Mouse (Mus musculus) CH12.LX (cell line): ENCODE data around the gene Olfr317. TPM values are rescaled to one million over a fixed set of nuclear protein-coding genes. Genes with fewer than 3 reads are reported as not detected.
"Not testable (repeated sequence)": the region's sequence is repeated elsewhere in the genome, so short reads cannot be mapped to it uniquely, and the experiment has no call there.

Experiments used
- DNase-seq: peaks from one replicate; pipeline ENCODE4 v3.0.0-alpha.2; 2013; ENCODE audit errors: extremely low read depth
- H3K27ac ChIP-seq: 2 replicates; pipeline ENCODE4 v1.5.1; 2012; ENCODE audit warnings: low read depth, mild to moderate bottlenecking, control low read depth, moderate library complexity; ENCODE audit not compliant: insufficient read depth
- H3K27me3 ChIP-seq: replicated peaks from 2 replicates; pipeline ENCODE3; 2012; ENCODE audit warnings: inconsistent platforms
- H3K36me3 ChIP-seq, 2 experiments: replicated peaks in 1 of 2; 2 replicates each; pipeline versions ENCODE3 to v1.6.1; 2012; ENCODE audit warnings: inconsistent platforms in 1 of 2, low read length in 1 of 2, mild to moderate bottlenecking in 1 of 2, mixed read lengths in 1 of 2, moderate library complexity in 1 of 2; ENCODE audit not compliant: control insufficient read depth in 1 of 2, insufficient read depth in 1 of 2
- H3K4me1 ChIP-seq, 2 experiments: 2 replicates each; pipeline ENCODE4 v1.6.1; 2012; ENCODE audit warnings: inconsistent platforms in 1 of 2, moderate library complexity in 1 of 2; ENCODE audit not compliant: insufficient read depth in 2 of 2, control insufficient read depth in 1 of 2
- H3K4me2 ChIP-seq: 2 replicates; pipeline ENCODE4 v1.6.1; 2012; ENCODE audit warnings: low read depth, mild to moderate bottlenecking, control low read depth; ENCODE audit not compliant: poor library complexity, insufficient read depth, severe bottlenecking
- H3K4me3 ChIP-seq, 3 experiments: fragments of 150-350 bp in 1 of 3; sonication (generic) in 1 of 3; replicated peaks in 1 of 3; 2 replicates each; pipeline versions ENCODE3 to v1.5.1; 2011 to 2012; ENCODE audit warnings: low read depth in 2 of 3, low read length in 2 of 3, mild to moderate bottlenecking in 2 of 3, moderate library complexity in 2 of 3, control low read depth in 1 of 3, improper control_type of control experiment in 1 of 3, inconsistent platforms in 1 of 3, mixed read lengths in 1 of 3; ENCODE audit not compliant: poor library complexity in 1 of 3
- H3K79me2 ChIP-seq: replicated peaks from 2 replicates; pipeline ENCODE4 v1.6.1; 2012; ENCODE audit warnings: mild to moderate bottlenecking, moderate library complexity; ENCODE audit not compliant: control insufficient read depth, poor library complexity, insufficient read depth, severe bottlenecking; ENCODE audit errors: extremely low read depth
- H3K9ac ChIP-seq: 2 replicates; pipeline ENCODE4 v1.6.1; 2012; ENCODE audit warnings: low read depth, mild to moderate bottlenecking, control low read depth, moderate library complexity; ENCODE audit not compliant: insufficient read depth
- H3K9me3 ChIP-seq: replicated peaks from 2 replicates; pipeline ENCODE3; 2012; ENCODE audit warnings: low read length, inconsistent platforms, mixed read lengths
- ELF1 ChIP-seq: IDR thresholded peaks from 2 replicates; pipeline ENCODE4 v1.6.1; 2014; ENCODE audit warnings: low read depth, mild to moderate bottlenecking, inconsistent platforms, low read length, improper control_type of control experiment
- EP300 ChIP-seq: IDR thresholded peaks from 2 replicates; pipeline ENCODE4 v1.6.1; 2011; ENCODE audit warnings: low read length, improper control_type of control experiment
- GABPA ChIP-seq: IDR thresholded peaks from 2 replicates; pipeline ENCODE4 v1.6.1; 2012; ENCODE audit warnings: low read depth, low read length, improper control_type of control experiment, inconsistent platforms; ENCODE audit not compliant: insufficient replicate concordance
- KAT2A ChIP-seq: IDR thresholded peaks from 2 replicates; pipeline ENCODE4 v1.6.1; 2012; ENCODE audit warnings: low read length, improper control_type of control experiment, inconsistent platforms; ENCODE audit not compliant: insufficient replicate concordance
- NELFE ChIP-seq: IDR thresholded peaks from 2 replicates; pipeline ENCODE4 v1.6.1; 2011; ENCODE audit warnings: low read depth, low read length, improper control_type of control experiment
- PAX5 ChIP-seq: IDR thresholded peaks from 2 replicates; pipeline ENCODE4 v1.6.1; 2012; ENCODE audit warnings: low read length, inconsistent platforms, mixed read lengths
- POLR2AphosphoS2 ChIP-seq: IDR thresholded peaks from 2 replicates; pipeline ENCODE4 v1.6.1; 2011; ENCODE audit warnings: low read depth, low read length, improper control_type of control experiment
- SMC3 ChIP-seq: IDR thresholded peaks from 2 replicates; pipeline ENCODE4 v1.6.1; 2011; ENCODE audit warnings: low read depth, low read length, improper control_type of control experiment
- TBP ChIP-seq: conservative IDR thresholded peaks from 2 replicates; pipeline ENCODE4 v1.6.1; 2011; ENCODE audit warnings: low read depth, low read length, improper control_type of control experiment
- USF1 ChIP-seq: IDR thresholded peaks from 2 replicates; pipeline ENCODE4 v1.6.1; 2014; ENCODE audit warnings: low read depth, mild to moderate bottlenecking, inconsistent platforms, low read length, improper control_type of control experiment
- USF2 ChIP-seq: conservative IDR thresholded peaks from 2 replicates; pipeline ENCODE4 v1.6.1; 2011; ENCODE audit warnings: low read depth, low read length, improper control_type of control experiment
- ZC3H11A ChIP-seq: IDR thresholded peaks from 2 replicates; pipeline ENCODE4 v1.6.1; 2012; ENCODE audit warnings: low read depth, mild to moderate bottlenecking, inconsistent platforms, low read length, improper control_type of control experiment
- ZKSCAN1 ChIP-seq: IDR thresholded peaks from 2 replicates; pipeline ENCODE4 v1.6.1; 2012; ENCODE audit warnings: low read depth, inconsistent platforms, low read length, improper control_type of control experiment, borderline replicate concordance
- ZMIZ1 ChIP-seq: IDR thresholded peaks from 2 replicates; pipeline ENCODE4 v1.6.1; 2012; ENCODE audit warnings: low read depth, mild to moderate bottlenecking, inconsistent platforms, low read length, improper control_type of control experiment
- dilution Hi-C: fragments of 300-500 bp; cut with MboI; formaldehyde crosslinking; loops from 2 replicates; pipeline ENCODE4 v1.14.3; 2020; ENCODE audit warnings: low sequenced_read_pairs; ENCODE audit not compliant: extremely low pct_unique_long_range_greater_than_20kb, extremely low pct_ligation_motif_present
- in situ Hi-C: fragments of 300-500 bp; cut with MboI; formaldehyde crosslinking; loops from 3 replicates; pipeline ENCODE4 v1.14.3; 2019; ENCODE audit warnings: low sequenced_read_pairs, low pct_ligation_motif_present, low pct_unique_long_range_greater_than_20kb, mixed read lengths
- polyA plus RNA-seq: library from polyadenylated mRNA; unstranded; fragments of >175 nt; gene quantifications from 2 replicates; pipeline ENCODE4 v1.2.1, GENCODE M21; 2012; ENCODE audit warnings: low read depth; ENCODE audit not compliant: insufficient read length
- total RNA-seq, 2 experiments: library from RNA; depleted of rRNA; stranded (reverse); fragments of 300-350 nt in 1 of 2; fragments of >200 nt in 1 of 2; gene quantifications; 2 replicates each; pipeline ENCODE4 v1.2.3; 2012 to 2014

Gene Olfr317
- total and polyA plus RNA-seq, 3 experiments = not detected

- Histone ChIP-seq H3K79me2 (no peaks in the 10 kb centered on the region), H3K4me3 (no peak overlapping the region), H3K36me3 (no peaks in the 10 kb centered on the region), H3K27me3 (peaks cover 32% of the 10 kb centered on the region), H3K4me1 (no peaks in the 10 kb centered on the region), H3K27ac (no peak overlapping the region), H3K9me3 (no peaks in the 10 kb centered on the region), H3K4me2 (no peak overlapping the region), H3K9ac (no peak overlapping the region)
- no peak for DNase-seq
- in situ Hi-C loops = no loop called here
- dilution Hi-C loops = no loop called here
- no peak for TF ChIP-seq ZMIZ1
- TF ChIP-seq GABPA = no peak
- TF ChIP-seq TBP = no peak
- no peak for TF ChIP-seq KAT2A
- TF ChIP-seq ZC3H11A = no peak
- no peak for TF ChIP-seq USF1
- no peak for TF ChIP-seq USF2
Measured at GRCm38 (mm10) chr11:58719701-58720100, 19.3 kb downstream of the Olfr317 start.

- H3K79me2 ChIP-seq, H3K4me3 ChIP-seq, H3K27ac ChIP-seq, H3K9ac ChIP-seq, H3K36me3 ChIP-seq, in situ Hi-C loops, DNase-seq, H3K4me2 ChIP-seq, H3K9me3 ChIP-seq, dilution Hi-C loops, H3K4me1 ChIP-seq: not testable (repeated sequence)
- H3K27me3 ChIP-seq = peaks cover 22% of the 10 kb centered on the region
Measured at GRCm38 (mm10) chr11:58717723-58718122, 21.3 kb downstream of the Olfr317 start.

GRCm38 (mm10) chr11:58709086-58709485, 29.9 kb downstream of the Olfr317 start:
- H3K4me3 ChIP-seq = no peak overlapping the region
- no peak overlapping the region for H3K9ac ChIP-seq
- dilution Hi-C loops = no loop called here
- H3K27ac ChIP-seq = no peak overlapping the region
- no peaks in the 10 kb centered on the region for H3K79me2 ChIP-seq
- H3K4me2 ChIP-seq = no peak overlapping the region
- TF ChIP-seq NELFE (no peak), ELF1 (no peak), PAX5 (no peak), ZKSCAN1 (no peak), EP300 (no peak), SMC3 (no peak), POLR2AphosphoS2 (no peak), KAT2A (no peak), GABPA (no peak), ZMIZ1 (no peak)
- no peak for DNase-seq
- peaks cover 47% of the 10 kb centered on the region for H3K27me3 ChIP-seq
- H3K36me3 ChIP-seq = no peaks in the 10 kb centered on the region
- in situ Hi-C loops = no loop called here
- no peaks in the 10 kb centered on the region for H3K9me3 ChIP-seq
- no peaks in the 10 kb centered on the region for H3K4me1 ChIP-seq
